In the genomic region with DNA sequence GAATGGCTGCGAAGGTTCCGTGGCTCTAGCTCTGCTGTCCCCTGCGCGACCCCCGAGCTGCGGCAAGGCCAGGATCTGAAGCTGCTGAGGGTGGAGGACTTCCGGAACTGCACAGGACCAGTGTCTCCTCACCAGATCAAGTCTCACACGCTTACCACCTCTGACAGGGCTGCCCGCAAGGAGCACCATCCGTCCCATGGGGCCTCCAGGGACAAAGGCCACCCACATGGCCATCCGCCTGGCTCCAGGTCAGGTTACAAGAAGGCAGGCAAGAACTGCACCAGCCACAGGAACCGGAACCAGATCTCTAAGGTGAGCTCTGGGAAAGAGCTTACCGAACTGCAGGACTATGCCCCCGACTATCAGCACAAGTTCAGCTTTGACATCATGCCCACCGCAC, we compare ENCODE assay signal across 24 mouse cellular contexts.
DNase-seq lines count a peak whose midpoint lies in the region; ATAC-seq and TF ChIP-seq lines count a peak whose summit lies in the region.
"Had no signal": no experiment of that assay in that cellular context is flagged by ENCODE, and none has a peak within 500 bp of the region (broad histone marks: within the 10 kb centered on the region; RNA-seq: fewer than 3 reads in every experiment).

No protein-coding gene starts in this region.

- DNase-seq in hindbrain, embryonic 10.5 days (ENCODE audit: low spot score): no peak
- DNase-seq in hindbrain, postnatal 0 days (ENCODE audit: low spot score): no peak
- peak; percentile 20 for DNase-seq in urinary bladder, adult 2 months (ENCODE audit: low spot score)
- no peak for DNase-seq in urinary bladder, postnatal 36 days (ENCODE audit: low spot score in 2 of 2)
- peak; percentile 33 for DNase-seq in embryonic facial prominence, embryonic 11.5 days (ENCODE audit: low spot score)
- no peak for DNase-seq in stomach, postnatal 0 days (ENCODE audit: low spot score)
- no peak for DNase-seq in left cerebral cortex, adult 18-20 months (ENCODE audit: low spot score in 2 of 2)
- DNase-seq: cerebellum, adult 11-12 months; cerebellum, postnatal 14 days; heart, postnatal 14 days; lung, embryonic 14.5 days; right cerebral cortex, adult 18-20 months; right cerebral cortex, postnatal 4 days; thymus, adult 18-20 months; thymus, postnatal 36 days had no signal

- no peak overlapping the region for H3K9ac ChIP-seq in hindbrain, postnatal 0 days (replicated peaks; ENCODE audit: low read length)
- H3K9ac ChIP-seq in embryonic facial prominence, embryonic 11.5 days (replicated peaks; ENCODE audit: low read length): no peak overlapping the region
- H3K9ac ChIP-seq in stomach, postnatal 0 days (ENCODE audit: low read length): no peak overlapping the region
- H3K9ac ChIP-seq: forebrain, embryonic 15.5 days; heart, embryonic 13.5 days; hindbrain, embryonic 13.5 days; liver, embryonic 14.5 days; lung, embryonic 14.5 days; midbrain, embryonic 15.5 days; neural tube, embryonic 13.5 days; stomach, embryonic 15.5 days had no signal

- no peak for TF ChIP-seq EP300 in stomach, postnatal 0 days (optimal IDR thresholded peaks at IDR 0.05)

- H3K9me3 ChIP-seq in hindbrain, embryonic 10.5 days: no peaks in the 10 kb centered on the region
- H3K9me3 ChIP-seq in hindbrain, postnatal 0 days (ENCODE audit: low read length): no peaks in the 10 kb centered on the region
- no peaks in the 10 kb centered on the region for H3K9me3 ChIP-seq in embryonic facial prominence, embryonic 11.5 days (replicated peaks; ENCODE audit: control insufficient read depth, low read length)
- H3K9me3 ChIP-seq in stomach, postnatal 0 days (ENCODE audit: control insufficient read depth, low read length): no peaks in the 10 kb centered on the region
- H3K9me3 ChIP-seq: forebrain, embryonic 15.5 days; heart, embryonic 13.5 days; hindbrain, embryonic 13.5 days; midbrain, embryonic 15.5 days; neural tube, embryonic 13.5 days; stomach, embryonic 15.5 days had no signal

- TF ChIP-seq CTCF in hindbrain, postnatal 0 days (IDR thresholded peaks at IDR 0.05; ENCODE audit: low read depth): no peak
- TF ChIP-seq CTCF in stomach, postnatal 0 days (IDR thresholded peaks at IDR 0.05; ENCODE audit: low read depth): no peak

- no peaks in the 10 kb centered on the region for H3K27me3 ChIP-seq in hindbrain, embryonic 10.5 days (ENCODE audit: insufficient read depth, poor library complexity, severe bottlenecking)
- no peaks in the 10 kb centered on the region for H3K27me3 ChIP-seq in hindbrain, postnatal 0 days (ENCODE audit: insufficient read depth, low read length)
- H3K27me3 ChIP-seq in embryonic facial prominence, embryonic 11.5 days (ENCODE audit: control insufficient read depth, insufficient read depth, low read length): no peaks in the 10 kb centered on the region
- H3K27me3 ChIP-seq in stomach, postnatal 0 days (ENCODE audit: control insufficient read depth, insufficient read depth, low read length): no peaks in the 10 kb centered on the region
- H3K27me3 ChIP-seq: forebrain, embryonic 15.5 days; heart, embryonic 13.5 days; midbrain, embryonic 15.5 days; neural tube, embryonic 13.5 days; stomach, embryonic 15.5 days had no signal

- no peak for ATAC-seq in hindbrain, postnatal 0 days
- ATAC-seq in embryonic facial prominence, embryonic 11.5 days (replicated peaks; ENCODE audit: insufficient number of reproducible peaks, low FRiP score, low TSS enrichment, low read depth): no peak
- no peak for ATAC-seq in stomach, postnatal 0 days (ENCODE audit: low FRiP score, low TSS enrichment)
- ATAC-seq: forebrain, embryonic 15.5 days; inflammation-experienced regulatory T-cells, adult 6 months; midbrain, embryonic 15.5 days had no signal

- no peaks in the 10 kb centered on the region for H3K36me3 ChIP-seq in hindbrain, embryonic 10.5 days
- no peaks in the 10 kb centered on the region for H3K36me3 ChIP-seq in hindbrain, postnatal 0 days (ENCODE audit: insufficient read depth, low read length)
- H3K36me3 ChIP-seq in embryonic facial prominence, embryonic 11.5 days (replicated peaks; ENCODE audit: control insufficient read depth, insufficient read depth, low read depth, low read length): no peaks in the 10 kb centered on the region
- no peaks in the 10 kb centered on the region for H3K36me3 ChIP-seq in stomach, postnatal 0 days (ENCODE audit: control insufficient read depth, insufficient read depth, low read length)
- H3K36me3 ChIP-seq: forebrain, embryonic 15.5 days; hindbrain, embryonic 13.5 days; midbrain, embryonic 15.5 days; neural tube, embryonic 13.5 days; stomach, embryonic 15.5 days had no signal

- no peak overlapping the region for H3K4me3 ChIP-seq in hindbrain, embryonic 10.5 days
- H3K4me3 ChIP-seq in hindbrain, postnatal 0 days (ENCODE audit: low read length): no peak overlapping the region
- H3K4me3 ChIP-seq in embryonic facial prominence, embryonic 11.5 days (ENCODE audit: low read depth, low read length): no peak overlapping the region
- H3K4me3 ChIP-seq in stomach, postnatal 0 days (ENCODE audit: low read depth, low read length): no peak overlapping the region
- H3K4me3 ChIP-seq: forebrain, embryonic 15.5 days; heart, embryonic 13.5 days; hindbrain, embryonic 13.5 days; midbrain, embryonic 15.5 days; myocyte; neural tube, embryonic 13.5 days; stomach, embryonic 15.5 days had no signal

- H3K4me2 ChIP-seq in hindbrain, postnatal 0 days (ENCODE audit: low read depth, low read length): no peak overlapping the region
- no peak overlapping the region for H3K4me2 ChIP-seq in embryonic facial prominence, embryonic 11.5 days (ENCODE audit: low read depth, low read length)
- H3K4me2 ChIP-seq in stomach, postnatal 0 days (replicated peaks; ENCODE audit: low read depth): no peak overlapping the region
- H3K4me2 ChIP-seq: forebrain, embryonic 15.5 days; heart, embryonic 13.5 days; hindbrain, embryonic 13.5 days; lung, embryonic 14.5 days; midbrain, embryonic 15.5 days; neural tube, embryonic 13.5 days; stomach, embryonic 15.5 days had no signal

- WGBS in hindbrain, embryonic 10.5 days: 63% methylated on average over 15 of the region's 15 CpGs
- WGBS in hindbrain, postnatal 0 days: 77% methylated on average over 15 of the region's 15 CpGs
- 46% methylated on average over 15 of the region's 15 CpGs for WGBS in embryonic facial prominence, embryonic 11.5 days
- 75% methylated on average over 15 of the region's 15 CpGs for WGBS in stomach, postnatal 0 days

- peaks cover 80% of the 10 kb centered on the region for H3K4me1 ChIP-seq in hindbrain, embryonic 10.5 days (replicated peaks)
- peaks cover 24% of the 10 kb centered on the region; the same call in 1 of the 2 replicates for H3K4me1 ChIP-seq in hindbrain, postnatal 0 days (ENCODE audit: insufficient read depth, low read length)
- no peaks in the 10 kb centered on the region; the same call in none of the 2 replicates for H3K4me1 ChIP-seq in embryonic facial prominence, embryonic 11.5 days (ENCODE audit: control insufficient read depth, insufficient read depth, low read length)
- no peaks in the 10 kb centered on the region for H3K4me1 ChIP-seq in stomach, postnatal 0 days (replicated peaks; ENCODE audit: control insufficient read depth, insufficient read depth)

- peak overlapping the region; percentile 14 for H3K27ac ChIP-seq in hindbrain, embryonic 10.5 days
- H3K27ac ChIP-seq in hindbrain, postnatal 0 days: no peak overlapping the region
- no peak overlapping the region for H3K27ac ChIP-seq in embryonic facial prominence, embryonic 11.5 days (replicated peaks; ENCODE audit: low read depth, low read length)
- no peak overlapping the region for H3K27ac ChIP-seq in stomach, postnatal 0 days (replicated peaks)
- H3K27ac ChIP-seq: forebrain, embryonic 15.5 days; heart, embryonic 13.5 days; hindbrain, embryonic 13.5 days; liver, embryonic 14.5 days; midbrain, embryonic 15.5 days; neural tube, embryonic 13.5 days; stomach, embryonic 15.5 days had no signal

Comparison
In these comparisons a context has a peak if more than half of its experiments do, and no peak if none do; other contexts are left out.
1. DNase-seq: peak in urinary bladder, adult 2 months (single experiment) and embryonic facial prominence, embryonic 11.5 days (single experiment); none in hindbrain, embryonic 10.5 days (single experiment), hindbrain, postnatal 0 days (single experiment), urinary bladder, postnatal 36 days (0 of 2), stomach, postnatal 0 days (single experiment) and left cerebral cortex, adult 18-20 months (0 of 2).